Mouse (Mus musculus) small intestine, adult 2 months (tissue): ENCODE results near the gene Txn2.

Source experiments
- CTCF ChIP-seq: fragments of 200-500 bp; IDR thresholded peaks from 2 replicates; pipeline ENCODE4 v1.5.1; 2012; ENCODE audit warnings: low read depth, mild to moderate bottlenecking, control low read depth, inconsistent platforms, low read length, moderate library complexity, mixed read lengths; ENCODE audit not compliant: insufficient replicate concordance, insufficient read length; ENCODE audit errors: extremely low read depth
- POLR2A ChIP-seq: fragments of 200-500 bp; IDR thresholded peaks from 2 replicates; pipeline ENCODE4 v1.6.1; 2012; ENCODE audit warnings: low read depth, mild to moderate bottlenecking, control low read depth, inconsistent platforms, low read length, moderate library complexity

DNA sequence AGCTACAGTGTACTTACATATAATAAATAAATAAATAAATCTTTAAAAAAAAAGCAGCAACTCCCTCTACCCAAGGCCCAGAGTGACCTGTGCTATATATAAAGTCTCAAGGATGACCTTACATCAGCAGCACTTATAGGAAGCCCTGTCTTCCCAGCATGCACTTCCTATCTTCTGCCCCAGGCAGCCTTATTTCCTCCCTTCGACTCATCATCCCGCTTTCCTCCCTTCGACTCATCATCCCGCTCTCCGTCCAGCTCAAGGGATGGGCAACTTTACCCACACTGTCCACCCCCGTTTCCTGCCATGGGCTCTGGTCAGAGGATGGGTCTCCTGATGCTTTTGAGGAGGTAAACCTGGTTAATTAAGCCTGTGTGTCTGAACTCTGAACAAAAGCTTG is 7.2 kb downstream of the Txn2 start:
- TF ChIP-seq CTCF: no peak
- TF ChIP-seq POLR2A: no peak
